Mouse (Mus musculus) gastrocnemius, adult 2 months (tissue): ENCODE measurements around the gene Lbx1. TPM values are rescaled to one million over a fixed set of nuclear protein-coding genes. Genes with fewer than 3 reads are reported as not detected.

Experiments used
- DNase-seq: peaks from one replicate; pipeline ENCODE4 v3.0.0; 2022
- H3K27ac ChIP-seq: fragments of 200-600 bp; 2 replicates; pipeline ENCODE4 v1.8.1; 2022; ENCODE audit warnings: mild to moderate bottlenecking
- H3K4me3 ChIP-seq: fragments of 200-600 bp; 2 replicates; pipeline ENCODE4 v1.8.1; 2022; ENCODE audit warnings: mild to moderate bottlenecking, moderate library complexity
- CTCF ChIP-seq: fragments of 200-600 bp; IDR thresholded peaks from 2 replicates; pipeline ENCODE4 v1.8.1; 2022; ENCODE audit warnings: antibody characterized with exemption, mild to moderate bottlenecking, moderate library complexity
- intact Hi-C: fragments of 180-260 bp; cut with DNase I; formaldehyde crosslinking; loops from one replicate; pipeline ENCODE4 v1.15.1; 2025
- total RNA-seq, 2 experiments: library from RNA; stranded (reverse); gene quantifications; 2 replicates each; pipeline ENCODE4 v1.2.3; 2021

The Lbx1 gene
- total RNA-seq, 2 experiments from 2014 or later: 46.0 to 66.8 TPM

DNA sequence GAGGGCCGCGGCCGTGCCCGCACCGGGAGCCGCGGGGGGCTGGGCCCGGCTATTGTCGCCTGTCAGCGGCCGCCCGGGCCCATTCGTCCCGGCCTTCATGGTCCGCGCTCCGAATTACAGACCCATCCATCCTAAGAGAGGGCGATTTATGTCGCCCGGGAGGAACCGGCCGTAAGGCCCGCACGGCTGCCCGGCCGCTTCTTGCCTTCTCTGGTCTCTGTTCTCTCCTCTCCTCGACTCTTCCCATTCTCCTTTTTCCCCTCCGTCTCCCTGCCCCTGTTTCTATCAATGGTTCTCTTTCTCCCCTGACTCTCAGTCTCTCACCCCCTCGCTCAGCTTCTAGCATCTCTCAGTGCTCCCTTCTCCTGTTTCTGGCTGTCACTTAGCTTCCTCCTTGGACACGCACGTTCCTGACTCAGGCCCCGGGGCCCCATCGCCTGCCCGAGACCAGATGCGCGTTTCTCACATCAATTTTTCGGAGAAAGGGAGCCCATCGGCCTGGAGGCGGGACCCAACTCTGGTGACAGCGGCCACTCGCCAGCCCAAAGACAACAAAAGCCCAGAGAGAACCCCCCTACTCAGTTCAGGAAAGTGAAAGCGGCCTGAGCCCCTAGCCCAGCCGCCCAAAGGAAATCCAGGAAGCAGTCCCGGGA is 4.1 kb downstream of the Lbx1 start:
- Histone ChIP-seq H3K27ac (peak overlapping the region; percentile 98), H3K4me3 (peak overlapping the region; percentile 88)
- TF ChIP-seq CTCF: no peak
- DNase-seq: peak; percentile 55
- intact Hi-C loops: loop anchor here (2.0 kb wide), 2 partner anchors 207 to 241 kb away; no protein-coding TSS in a partner anchor

DNA sequence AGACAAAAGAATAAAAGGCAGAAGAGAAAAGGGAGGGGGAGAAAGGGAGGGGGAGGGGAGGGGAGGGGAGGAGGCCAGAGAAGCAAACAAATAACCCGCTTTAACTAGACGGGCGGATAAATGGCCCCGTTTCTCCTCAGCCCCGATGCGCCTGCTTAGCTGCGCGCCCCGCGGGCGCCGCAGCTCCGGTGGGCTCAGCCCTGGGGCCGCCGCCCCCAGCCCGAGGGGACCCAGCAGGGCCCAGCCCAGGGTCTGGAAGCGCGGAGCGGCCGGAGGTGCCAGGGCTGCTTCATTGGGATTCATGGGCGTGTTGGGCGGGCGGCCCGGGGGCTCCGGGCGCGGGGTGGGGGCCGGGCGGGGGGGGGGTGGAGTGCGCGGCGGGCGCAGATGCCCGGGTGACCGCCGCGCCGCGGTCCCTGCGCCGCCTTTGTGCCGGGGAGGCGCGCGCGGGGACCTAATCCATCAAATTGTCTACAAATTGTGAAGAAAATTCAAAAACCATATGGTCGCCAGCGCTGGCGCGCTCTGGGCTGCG is 4.7 kb downstream of the Lbx1 start:
- H3K27ac ChIP-seq: peak overlapping the region; percentile 98
- peak; percentile 49 for DNase-seq
- no peak for TF ChIP-seq CTCF
- H3K4me3 ChIP-seq: peak overlapping the region; percentile 88
- intact Hi-C loops: no loop called here

DNA sequence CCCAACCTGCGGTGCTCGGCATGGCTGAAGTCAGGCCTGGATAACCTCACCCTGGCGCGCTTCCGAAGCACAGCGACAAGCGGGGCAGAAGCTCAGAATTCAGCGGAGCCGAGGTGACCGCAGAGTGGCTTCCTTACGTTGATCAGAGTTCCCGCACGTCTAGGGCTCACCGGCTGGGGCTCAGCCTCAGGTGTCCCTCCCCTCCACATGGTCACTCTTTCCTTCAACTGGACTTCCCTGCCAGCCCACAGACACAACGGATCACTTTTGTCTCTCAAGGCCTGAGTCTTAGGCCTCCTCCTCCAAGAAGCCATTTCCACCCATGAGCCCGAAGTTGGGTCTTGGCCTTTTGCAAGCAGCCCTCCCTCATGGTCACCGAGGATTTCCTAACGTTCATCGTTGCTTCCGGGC is 5.4 kb downstream of the Lbx1 start:
- intact Hi-C loops: no loop called here
- TF ChIP-seq CTCF: no peak
- DNase-seq: no peak
- H3K27ac ChIP-seq: peak overlapping the region; percentile 98
- peak overlapping the region; percentile 88 for H3K4me3 ChIP-seq

DNA sequence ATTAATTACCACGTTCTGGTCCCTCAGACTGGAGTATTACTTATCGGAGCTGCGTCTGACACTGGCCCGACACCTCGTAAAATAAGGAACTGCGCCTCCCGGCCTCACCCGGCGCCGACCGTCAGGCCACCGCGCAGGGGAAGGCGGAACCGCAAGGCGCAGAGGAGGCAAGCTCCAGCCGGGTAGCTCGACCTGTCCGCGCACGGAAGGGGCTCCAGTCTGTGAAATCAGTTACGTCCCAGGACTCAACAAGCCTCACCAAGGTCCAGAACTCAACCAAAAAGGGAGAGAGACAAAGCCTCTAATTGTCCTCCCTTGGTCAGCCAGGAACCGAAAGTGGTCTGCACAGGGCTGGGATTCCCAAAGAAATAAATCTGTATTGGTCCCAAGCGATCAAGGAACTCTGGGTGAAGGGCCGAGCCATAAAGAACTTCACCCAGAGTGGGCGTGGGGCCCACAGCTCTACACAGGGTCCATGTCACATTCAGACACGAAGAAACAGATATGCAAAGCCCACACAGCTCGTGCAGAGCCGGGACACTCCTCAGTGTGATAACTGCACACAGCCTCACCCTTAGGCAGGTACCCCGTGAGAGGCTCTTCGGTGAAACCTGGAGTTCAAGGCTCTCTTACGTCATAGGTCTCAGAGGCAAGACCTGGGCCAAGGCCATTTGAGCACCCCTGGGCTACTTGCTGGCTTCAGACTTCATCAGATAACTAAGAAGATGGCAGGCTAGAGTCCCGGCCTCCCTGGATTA is 6.1 kb downstream of the Lbx1 start:
- peak overlapping the region; percentile 88 for H3K4me3 ChIP-seq
- DNase-seq: peak; percentile 73
- intact Hi-C loops: no loop called here

DNA sequence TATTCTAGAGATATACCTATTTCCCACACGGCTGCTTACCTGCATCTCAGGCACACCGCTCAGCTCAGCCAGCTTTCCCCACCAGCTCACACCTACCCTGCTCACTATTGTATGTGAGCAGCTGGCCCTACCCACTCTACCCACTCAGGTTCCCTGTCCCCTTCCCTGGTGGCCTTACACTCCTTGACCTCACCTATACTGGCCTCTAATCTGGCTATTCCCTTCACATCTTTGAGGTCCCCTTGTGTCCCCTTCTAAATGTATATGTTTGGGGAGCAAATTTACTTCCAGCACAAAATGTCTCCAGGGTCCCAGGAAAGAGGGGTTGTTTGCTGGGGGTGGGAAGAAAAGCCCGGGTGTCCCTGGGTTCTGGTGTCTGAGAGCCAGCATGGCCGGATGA is 6.8 kb downstream of the Lbx1 start:
- Histone ChIP-seq H3K27ac (peak overlapping the region; percentile 98; the same call in 1 of the 2 replicates), H3K4me3 (peak overlapping the region; percentile 88)
- intact Hi-C loops: no loop called here
- DNase-seq: no peak
- TF ChIP-seq CTCF: no peak

More for the DNA sequence above, 6.1 kb downstream of the Lbx1 start:
- no peak for TF ChIP-seq CTCF
- H3K27ac ChIP-seq: peak overlapping the region; percentile 98

DNA sequence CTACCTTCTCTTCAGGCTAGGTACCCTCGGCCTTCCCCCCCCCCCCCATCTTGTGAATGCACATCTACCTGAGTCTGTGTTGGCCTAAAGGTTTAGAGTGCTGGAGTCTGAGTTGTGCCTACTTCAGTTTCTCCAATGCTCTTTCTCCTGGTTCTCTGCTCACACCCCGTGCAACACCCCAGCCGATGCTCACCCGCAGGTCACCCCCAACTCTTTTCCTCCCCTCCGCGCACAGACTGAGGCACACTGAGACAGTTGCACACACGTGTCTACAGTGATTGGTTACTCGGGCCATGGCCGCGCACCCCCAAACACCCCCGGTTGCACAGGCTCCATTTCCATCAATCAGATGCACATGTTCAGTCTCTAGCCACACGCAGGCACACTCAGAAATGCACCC is 7.5 kb downstream of the Lbx1 start:
- no peak for DNase-seq
- no peak for TF ChIP-seq CTCF
- Histone ChIP-seq H3K27ac (no peak overlapping the region), H3K4me3 (no peak overlapping the region)
- intact Hi-C loops: no loop called here

DNA sequence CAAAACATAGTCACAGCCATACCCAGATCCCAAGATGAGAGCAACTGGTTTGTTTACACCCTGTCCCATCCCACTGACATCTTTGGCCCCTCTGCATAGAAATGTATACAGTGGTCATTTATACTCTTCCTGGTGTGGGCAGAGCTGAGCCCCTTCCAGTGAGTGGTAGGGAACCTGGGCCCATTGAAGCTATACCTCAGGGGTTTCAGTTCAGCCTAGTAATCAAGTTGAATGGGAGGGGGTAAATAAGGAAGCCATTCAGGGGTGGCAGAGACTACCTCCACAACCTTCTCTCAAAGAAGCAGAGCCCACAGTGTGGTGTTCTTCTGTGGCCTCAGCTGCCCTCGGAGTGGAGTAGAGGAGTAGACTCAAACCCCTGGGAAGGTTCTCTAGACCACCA is 7.9 kb downstream of the Lbx1 start:
- TF ChIP-seq CTCF: no peak
- no peak for DNase-seq
- Histone ChIP-seq H3K4me3 (no peak overlapping the region), H3K27ac (no peak overlapping the region)
- intact Hi-C loops: no loop called here

DNA sequence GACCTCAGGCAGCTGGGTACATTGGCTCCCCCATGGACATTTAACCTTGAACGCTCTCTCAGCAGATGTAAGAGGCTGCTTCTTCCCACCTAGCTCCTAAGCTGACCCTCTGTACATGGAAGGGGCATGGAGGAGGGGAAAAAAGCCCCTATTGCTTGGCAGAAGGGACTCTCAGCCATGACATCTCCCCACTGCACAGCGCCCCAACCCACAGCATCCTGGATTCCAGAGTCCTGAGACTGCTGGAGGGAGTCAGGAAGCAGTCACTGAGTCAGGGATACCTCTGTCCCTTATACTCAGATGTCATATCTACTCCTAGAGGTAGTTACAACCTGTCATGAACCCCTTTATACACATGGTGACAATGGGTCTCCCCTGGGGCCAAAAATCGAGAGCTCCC is 8.6 kb downstream of the Lbx1 start:
- intact Hi-C loops: no loop called here
- no peak for TF ChIP-seq CTCF
- DNase-seq: no peak
- H3K27ac ChIP-seq: no peak overlapping the region
- H3K4me3 ChIP-seq: no peak overlapping the region

DNA sequence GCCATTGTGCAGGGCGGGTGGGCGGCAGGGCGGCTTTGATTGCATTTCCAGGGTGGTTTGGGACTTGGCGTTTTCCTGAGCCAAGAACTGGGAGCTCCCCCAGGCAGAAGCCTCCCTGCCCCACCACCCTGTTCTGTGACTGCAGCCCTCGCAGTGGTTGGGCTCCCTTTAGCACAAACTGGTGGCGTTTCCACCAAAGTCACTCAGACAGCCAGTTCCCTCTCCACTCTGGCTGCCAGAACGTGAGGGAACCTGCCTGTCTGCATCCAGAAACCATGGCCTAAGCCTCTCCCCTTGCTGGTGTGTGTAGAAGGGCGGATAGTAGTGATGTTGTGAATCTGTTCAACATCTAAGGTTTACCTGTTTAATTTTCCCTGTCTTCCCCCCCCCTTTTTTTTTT is 9.4 kb downstream of the Lbx1 start:
- intact Hi-C loops: no loop called here
- no peak for TF ChIP-seq CTCF
- no peak overlapping the region for H3K27ac ChIP-seq
- DNase-seq: no peak
- no peak overlapping the region for H3K4me3 ChIP-seq

DNA sequence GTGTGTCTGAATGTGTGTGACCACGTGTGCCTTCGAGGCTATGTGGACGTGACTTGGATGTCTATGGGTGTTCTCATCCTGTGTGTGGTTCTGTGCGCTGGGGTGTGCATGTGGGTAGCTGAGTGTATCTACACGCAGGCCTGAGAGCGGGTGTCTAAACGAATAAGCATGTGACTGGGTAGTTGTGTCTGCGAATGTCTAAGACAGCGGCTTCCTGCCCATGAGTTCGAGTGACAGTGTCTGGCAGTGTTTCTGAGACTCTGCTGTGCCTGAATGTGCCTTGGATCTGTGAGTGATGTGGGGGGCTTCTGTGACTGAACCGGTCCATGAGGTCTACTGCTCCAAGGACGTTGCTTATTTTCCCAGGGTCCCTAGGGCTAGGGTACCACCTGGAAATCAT is 10.5 kb downstream of the Lbx1 start:
- intact Hi-C loops: no loop called here
- TF ChIP-seq CTCF: no peak
- Histone ChIP-seq H3K4me3 (no peak overlapping the region), H3K27ac (no peak overlapping the region)
- no peak for DNase-seq

DNA sequence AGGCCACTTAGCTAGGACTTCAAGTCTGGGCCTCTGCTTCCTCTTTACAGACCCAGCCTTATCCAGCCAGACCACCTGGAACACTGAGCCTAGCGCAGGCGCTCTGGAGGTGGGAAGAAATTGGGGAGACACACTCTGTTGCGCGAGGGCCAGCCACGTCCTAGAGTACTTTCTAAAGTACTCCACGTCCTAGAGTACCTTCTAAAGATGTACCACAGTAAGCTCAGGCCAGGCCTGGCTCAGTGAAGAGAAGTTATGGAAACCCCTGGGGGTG is 11.4 kb downstream of the Lbx1 start:
- no peak for DNase-seq
- intact Hi-C loops: loop anchor here (5.0 kb wide), 1 partner anchor 523 kb away; the partner anchor contains the start of gene Npm3
- Histone ChIP-seq H3K4me3 (no peak overlapping the region), H3K27ac (no peak overlapping the region)
- no peak for TF ChIP-seq CTCF

DNA sequence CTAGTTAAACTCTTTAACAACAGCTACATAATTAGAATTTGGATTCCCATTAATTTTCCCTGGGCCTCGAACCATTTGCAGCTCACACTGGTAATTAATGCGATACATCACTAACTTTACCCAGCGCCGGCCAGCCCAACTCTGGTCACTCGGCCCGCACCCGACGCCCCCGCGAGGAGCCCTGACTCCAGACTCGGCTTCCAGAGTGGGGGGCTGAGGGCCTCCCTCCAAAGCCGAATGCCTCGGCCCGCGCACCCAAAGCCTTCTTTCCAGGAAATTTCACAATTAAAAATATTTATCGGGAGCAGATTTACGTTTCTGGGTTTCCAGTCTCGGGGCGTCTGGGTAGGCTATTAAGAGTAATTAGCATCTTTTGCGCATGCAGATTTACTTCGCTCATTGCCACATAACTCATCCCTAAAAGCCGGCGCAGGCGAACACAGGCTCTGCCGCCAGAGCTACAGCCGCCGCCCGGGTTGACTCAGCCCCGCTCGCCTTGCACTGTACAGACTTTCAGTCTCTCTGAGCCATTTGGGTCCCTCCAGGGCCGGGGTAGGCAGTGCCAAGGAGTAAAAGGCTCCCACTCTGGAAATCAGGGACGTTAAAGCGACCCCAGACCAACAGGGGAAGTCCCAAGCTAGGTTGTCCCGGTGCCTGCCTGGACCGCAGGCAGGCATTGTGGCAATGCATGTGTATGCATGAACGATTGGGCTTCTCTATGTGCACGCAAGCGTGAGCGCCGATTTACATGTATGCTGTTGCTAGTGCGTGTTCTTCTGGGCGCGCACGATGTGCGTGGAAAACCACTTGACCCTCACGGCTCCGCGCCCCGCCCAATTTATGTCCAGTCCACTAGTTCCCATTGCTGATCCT is 12.0 kb downstream of the Lbx1 start:
- intact Hi-C loops: loop anchor here (5.0 kb wide), 1 partner anchor 524 kb away; the partner anchor contains the start of gene Npm3
- H3K27ac ChIP-seq: no peak overlapping the region
- no peak for DNase-seq
- no peak for TF ChIP-seq CTCF
- H3K4me3 ChIP-seq: peak overlapping the region; percentile 37; the same call in 1 of the 2 replicates
